Mouse (Mus musculus) midbrain, embryonic 13.5 days (tissue): Measurements from ENCODE around the gene Prep. TPM values are rescaled to one million over a fixed set of nuclear protein-coding genes. Genes with fewer than 3 reads are reported as not detected.
"Not testable (repeated sequence)": the region's sequence is repeated elsewhere in the genome, so short reads cannot be mapped to it uniquely, and the experiment has no call there.

ENCODE experiments used
- ATAC-seq: fragments of 200-750 bp; cut with Nextera tagmentation; 2 replicates; pipeline ENCODE4 v1.8.0; 2017; ENCODE audit warnings: mild to moderate bottlenecking, moderate TSS enrichment, moderate library complexity
- H3K27ac ChIP-seq: fragments of 300-500 bp; sonication (generic); 2 replicates; pipeline ENCODE4 v1.5.1; 2015; ENCODE audit warnings: inconsistent platforms, mild to moderate bottlenecking, moderate library complexity
- H3K27me3 ChIP-seq: fragments of 300-500 bp; sonication (generic); 2 replicates; pipeline ENCODE4 v1.6.1; 2015; ENCODE audit warnings: mild to moderate bottlenecking, inconsistent platforms
- H3K36me3 ChIP-seq: fragments of 300-500 bp; sonication (generic); 2 replicates; pipeline ENCODE4 v1.6.1; 2015; ENCODE audit warnings: mild to moderate bottlenecking, inconsistent platforms
- H3K4me1 ChIP-seq: fragments of 300-500 bp; sonication (generic); replicated peaks from 2 replicates; pipeline ENCODE4 v1.6.1; 2015; ENCODE audit warnings: inconsistent platforms
- H3K4me2 ChIP-seq: fragments of 300-500 bp; sonication (generic); replicated peaks from 2 replicates; pipeline ENCODE4 v1.6.1; 2015; ENCODE audit warnings: moderate library complexity, mild to moderate bottlenecking, inconsistent platforms
- H3K4me3 ChIP-seq: fragments of 300-500 bp; sonication (generic); replicated peaks from 2 replicates; pipeline ENCODE4 v1.5.1; 2015; ENCODE audit warnings: mild to moderate bottlenecking, inconsistent platforms
- H3K9ac ChIP-seq: fragments of 300-500 bp; sonication (generic); replicated peaks from 2 replicates; pipeline ENCODE4 v1.6.1; 2015; ENCODE audit warnings: mild to moderate bottlenecking, inconsistent platforms
- H3K9me3 ChIP-seq: fragments of 300-500 bp; sonication (generic); 2 replicates; pipeline ENCODE4 v1.6.1; 2016; ENCODE audit warnings: mild to moderate bottlenecking, inconsistent platforms
- WGBS: fragments of 180-500 bp; shearing (Covaris S2); methylation state at CpG from one replicate; pipeline ENCODE4 v1.1.7; 2015; 5-methylcytosine and 5-hydroxymethylcytosine counted together
- polyA plus RNA-seq: library from polyadenylated mRNA; unstranded; fragments of >200 nt; fragmentation: Nextera tagmentation; extraction: Ambion mirVana; gene quantifications from 2 replicates; pipeline ENCODE4 v1.2.1, GENCODE M21; 2015

Prep gene
- polyA plus RNA-seq, 1 experiment from 2014 or later = 23.0 TPM

DNA sequence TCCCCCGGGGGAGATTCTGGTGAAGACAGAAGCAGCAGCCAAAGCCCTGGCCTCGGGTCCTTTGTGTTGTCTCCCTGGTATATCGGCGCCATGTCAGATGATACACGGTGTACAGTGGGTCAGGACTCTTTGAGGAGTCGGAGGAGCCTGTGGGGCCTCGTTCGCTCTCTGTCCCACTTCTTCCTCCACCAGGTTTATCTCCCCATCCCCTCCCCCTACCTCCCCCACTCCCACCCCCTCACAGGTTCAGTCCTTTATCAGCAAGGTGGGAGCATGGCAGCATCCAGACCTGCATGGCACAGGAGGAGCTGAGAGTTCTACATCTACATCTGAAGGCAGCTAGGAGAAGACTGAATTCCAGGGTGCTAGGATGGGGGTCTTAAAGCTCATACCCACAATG is 98.8 kb downstream of the Prep start:
- WGBS = 88% methylated on average over 8 of the region's 8 CpGs
- H3K36me3 ChIP-seq = peaks cover 1% of the 10 kb centered on the region
- ATAC-seq = no peak
- no peak overlapping the region for H3K4me2 ChIP-seq
- H3K27me3 ChIP-seq = no peaks in the 10 kb centered on the region
- no peaks in the 10 kb centered on the region for H3K4me1 ChIP-seq
- H3K9me3 ChIP-seq = no peaks in the 10 kb centered on the region
- no peak overlapping the region for H3K27ac ChIP-seq
- no peak overlapping the region for H3K4me3 ChIP-seq
- H3K9ac ChIP-seq = no peak overlapping the region

DNA sequence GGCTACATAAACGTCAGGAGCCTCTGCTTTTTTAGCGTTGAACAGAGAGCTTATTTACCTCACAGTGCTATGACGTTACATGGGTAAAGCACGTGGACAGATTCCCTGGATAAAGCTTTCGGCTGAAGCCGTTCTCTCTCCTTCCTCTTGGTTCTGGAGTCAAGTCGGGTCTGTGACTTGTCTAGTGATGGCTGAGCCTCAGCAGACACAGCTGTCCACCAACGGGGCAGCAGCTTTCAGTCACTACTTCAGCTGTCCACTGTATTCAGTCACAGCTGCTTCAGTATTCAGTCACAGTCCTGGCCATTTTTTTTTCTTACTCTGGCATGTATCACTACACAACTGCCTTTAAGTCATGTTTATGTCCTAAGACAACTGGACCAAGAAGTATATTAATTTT is 106.9 kb downstream of the Prep start:
- 86% methylated on average over 8 of the region's 8 CpGs for WGBS
- ATAC-seq = no peak

DNA sequence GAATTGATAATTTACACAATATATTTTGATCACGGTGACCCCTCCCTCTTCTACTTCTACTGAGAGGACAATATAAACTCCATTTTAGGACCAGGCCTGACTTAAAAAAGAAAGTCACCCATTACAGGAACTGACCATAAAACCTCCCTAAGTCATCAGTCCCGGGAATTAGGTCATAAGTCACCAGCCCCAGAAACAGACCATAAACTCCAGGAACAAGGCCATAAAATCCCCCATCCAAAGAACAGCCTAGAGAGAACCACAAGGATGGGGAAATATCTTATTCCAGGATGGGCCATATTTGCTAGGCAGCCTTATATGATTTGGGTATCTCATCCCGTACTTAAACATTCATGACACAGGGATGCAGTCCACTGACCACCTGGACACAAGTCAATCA is 107.3 kb downstream of the Prep start:
- 96% methylated on average over 3 of the region's 3 CpGs for WGBS
- Histone ChIP-seq H3K4me3 (no peak overlapping the region), H3K9ac (no peak overlapping the region), H3K4me2 (no peak overlapping the region), H3K36me3 (no peaks in the 10 kb centered on the region), H3K27me3 (no peaks in the 10 kb centered on the region), H3K4me1 (no peaks in the 10 kb centered on the region), H3K27ac (no peak overlapping the region), H3K9me3 (no peaks in the 10 kb centered on the region; the same call in 1 of the 2 replicates)
- ATAC-seq = no peak

More for the DNA sequence above, 106.9 kb downstream of the Prep start:
- no peak overlapping the region for H3K9ac ChIP-seq
- H3K4me2 ChIP-seq = no peak overlapping the region
- H3K4me3 ChIP-seq = no peak overlapping the region
- H3K27ac ChIP-seq = no peak overlapping the region
- no peaks in the 10 kb centered on the region; the same call in 1 of the 2 replicates for H3K9me3 ChIP-seq
- no peaks in the 10 kb centered on the region for H3K36me3 ChIP-seq
- no peaks in the 10 kb centered on the region for H3K4me1 ChIP-seq
- no peaks in the 10 kb centered on the region for H3K27me3 ChIP-seq

DNA sequence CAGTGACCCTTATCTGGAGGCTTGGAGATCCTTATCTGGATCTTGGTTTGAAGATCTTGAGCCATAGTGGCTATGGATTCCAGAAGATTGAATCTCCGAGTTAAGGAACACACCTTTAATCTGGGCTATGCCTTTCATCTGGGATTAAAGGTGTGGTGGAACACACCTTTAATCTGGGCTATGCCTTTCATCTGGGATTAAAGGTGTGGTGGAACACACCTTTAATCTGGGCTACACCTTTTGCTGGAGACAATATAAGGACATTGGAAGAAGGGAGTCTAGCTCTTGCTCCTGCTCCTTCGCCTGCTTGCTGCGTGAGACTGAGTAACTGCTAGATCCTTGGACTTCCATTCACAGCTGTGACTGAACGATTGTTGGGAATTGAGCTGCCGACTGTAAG is 110.8 kb downstream of the Prep start, which contains the start of gene Popdc3:
Popdc3 (plus strand) TSS at position 301 of the 400 bp plus-strand sequence.
- 80% methylated on average over 1 of the region's 5 CpGs for WGBS
- H3K4me1 ChIP-seq, H3K36me3 ChIP-seq, H3K27ac ChIP-seq, H3K4me3 ChIP-seq, H3K9ac ChIP-seq, H3K9me3 ChIP-seq, H3K27me3 ChIP-seq, H3K4me2 ChIP-seq, ATAC-seq: not testable (repeated sequence)

DNA sequence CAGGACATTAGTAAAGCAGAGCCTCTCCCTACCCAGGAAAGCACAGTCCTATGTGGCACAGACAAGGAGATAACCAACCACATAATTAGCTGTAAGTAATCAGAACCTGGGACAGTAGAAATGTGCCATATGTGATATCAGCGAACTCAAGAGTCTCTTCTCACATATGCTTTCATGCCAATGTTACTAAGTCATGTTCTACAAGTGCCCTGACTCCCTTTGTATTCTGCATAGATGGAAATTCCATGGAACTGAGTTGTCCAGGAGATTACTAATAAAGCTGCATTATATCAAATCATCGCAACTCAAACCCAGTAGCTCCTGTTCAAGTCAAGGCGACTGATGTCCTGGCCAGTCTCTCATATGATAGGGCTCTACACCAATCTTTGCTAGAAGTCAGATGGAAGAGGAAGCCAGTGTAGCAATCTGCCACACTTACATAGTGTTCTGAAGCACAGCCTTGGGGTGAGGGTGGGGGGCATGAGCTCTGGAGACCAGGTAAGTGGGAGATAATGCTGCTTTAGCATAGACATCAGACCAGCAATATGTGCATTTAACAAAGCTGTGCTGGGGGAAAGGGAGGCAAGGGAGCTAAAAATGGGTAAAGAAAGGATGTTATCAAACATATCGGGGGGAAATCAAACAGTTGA is 113.8 kb downstream of the Prep start:
- no peak overlapping the region for H3K9ac ChIP-seq
- no peak overlapping the region for H3K4me2 ChIP-seq
- WGBS = 93% methylated on average over 4 of the region's 4 CpGs
- H3K36me3 ChIP-seq = no peaks in the 10 kb centered on the region
- H3K4me3 ChIP-seq = no peak overlapping the region
- H3K27ac ChIP-seq = no peak overlapping the region
- no peaks in the 10 kb centered on the region for H3K4me1 ChIP-seq
- no peak for ATAC-seq
- no peaks in the 10 kb centered on the region for H3K27me3 ChIP-seq
- H3K9me3 ChIP-seq = no peaks in the 10 kb centered on the region

DNA sequence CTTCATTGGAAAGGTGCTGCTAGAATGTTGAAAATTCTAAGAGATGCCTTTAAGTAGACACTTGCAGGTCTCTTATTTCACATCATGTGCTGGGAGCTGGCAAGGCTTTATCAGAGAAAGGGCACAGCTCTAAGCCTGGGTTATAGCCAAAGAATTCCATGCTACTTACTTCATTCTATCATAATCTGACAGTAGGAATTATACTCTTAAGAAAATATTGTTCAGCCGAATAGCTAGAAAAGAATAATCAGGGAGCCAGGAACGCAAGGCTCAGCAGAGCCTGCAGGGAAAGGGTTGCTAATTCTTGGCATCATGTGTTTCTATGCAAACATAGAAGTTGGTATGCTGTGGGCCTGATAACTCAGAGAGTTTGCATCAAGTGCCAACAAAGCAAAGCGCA is 114.3 kb downstream of the Prep start:
- Histone ChIP-seq H3K27me3 (no peaks in the 10 kb centered on the region), H3K4me3 (no peak overlapping the region), H3K4me2 (no peak overlapping the region), H3K4me1 (no peaks in the 10 kb centered on the region), H3K9me3 (no peaks in the 10 kb centered on the region), H3K27ac (no peak overlapping the region), H3K9ac (no peak overlapping the region), H3K36me3 (no peaks in the 10 kb centered on the region)
- no peak for ATAC-seq
- 86% methylated on average over 3 of the region's 3 CpGs for WGBS

DNA sequence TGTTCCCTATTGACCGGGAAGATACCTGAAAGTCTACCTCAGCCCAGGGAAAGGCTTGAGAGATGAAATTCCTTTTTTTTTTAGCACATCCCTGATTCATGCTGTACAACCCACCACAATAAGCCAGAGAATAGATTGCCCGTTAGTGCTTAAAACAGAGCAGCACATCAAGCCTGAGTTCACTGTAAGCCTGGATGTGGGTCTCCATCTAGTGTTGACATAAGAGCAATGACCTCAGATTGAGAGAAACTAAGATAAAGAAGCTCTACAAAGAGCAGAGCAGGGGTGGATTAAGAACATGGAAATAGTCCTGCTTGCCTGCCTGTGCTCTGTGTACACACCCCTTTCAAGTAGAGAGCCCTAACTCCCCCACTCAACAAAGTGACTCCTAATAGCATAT is 118.5 kb downstream of the Prep start:
- no peaks in the 10 kb centered on the region for H3K27me3 ChIP-seq
- no peaks in the 10 kb centered on the region for H3K36me3 ChIP-seq
- no peak for ATAC-seq
- H3K4me1 ChIP-seq = no peaks in the 10 kb centered on the region
- H3K9ac ChIP-seq = no peak overlapping the region
- no peak overlapping the region for H3K4me3 ChIP-seq
- WGBS = 87% methylated on average over 2 of the region's 2 CpGs
- H3K4me2 ChIP-seq = no peak overlapping the region
- H3K27ac ChIP-seq = no peak overlapping the region
- H3K9me3 ChIP-seq = no peaks in the 10 kb centered on the region

DNA sequence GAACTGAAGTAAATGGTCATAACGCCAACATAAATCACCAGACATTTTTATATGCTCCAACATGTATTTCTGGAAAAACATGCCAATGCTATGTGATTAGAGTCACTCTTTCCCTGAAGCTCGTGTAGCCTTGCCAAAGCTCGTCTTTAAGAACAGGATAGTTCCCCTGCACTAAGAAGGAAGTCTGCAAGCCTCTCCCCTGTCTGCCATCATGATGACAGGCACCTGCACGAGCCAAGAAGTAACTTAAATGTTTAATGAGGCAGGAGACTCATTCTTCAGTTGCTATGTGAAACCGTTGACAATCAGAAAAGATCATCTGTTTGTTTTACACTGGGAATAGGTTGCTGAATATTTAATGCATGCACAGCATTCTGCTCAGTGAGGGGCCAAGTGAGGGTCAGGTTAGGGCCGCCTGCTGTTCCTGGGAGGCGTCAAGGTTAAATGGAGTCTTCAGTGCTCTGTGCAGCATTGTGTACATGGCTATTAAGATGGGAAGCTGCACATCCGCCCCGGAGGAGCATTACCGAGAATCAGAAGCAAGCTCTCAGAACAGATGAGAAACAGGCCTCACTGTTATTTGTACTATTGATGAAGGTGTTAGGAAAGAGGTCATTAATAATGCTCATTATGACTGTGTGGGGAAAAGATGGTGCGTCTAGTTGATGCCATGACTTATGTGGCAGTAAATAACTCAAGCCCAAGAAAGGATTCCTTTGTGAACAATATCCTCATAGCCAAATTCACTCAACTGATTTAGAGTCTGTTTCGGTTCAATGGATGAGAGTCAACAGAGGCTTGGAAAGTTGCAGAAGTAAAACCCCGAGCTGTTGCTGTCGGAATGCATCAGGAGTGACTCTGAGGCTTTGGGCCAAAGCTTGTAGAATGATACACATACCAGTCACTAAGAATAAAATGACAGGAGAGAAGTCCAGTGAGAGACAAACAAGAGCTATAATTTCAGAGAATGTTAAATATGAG is 126.6 kb downstream of the Prep start:
- Histone ChIP-seq H3K9ac (no peak overlapping the region), H3K4me3 (no peak overlapping the region), H3K9me3 (no peaks in the 10 kb centered on the region), H3K4me1 (peaks cover 5% of the 10 kb centered on the region; the same call in 1 of the 2 replicates), H3K4me2 (no peak overlapping the region), H3K27me3 (no peaks in the 10 kb centered on the region), H3K36me3 (no peaks in the 10 kb centered on the region), H3K27ac (peak overlapping the region; percentile 57)
- 57% methylated on average over 14 of the region's 14 CpGs for WGBS
- ATAC-seq = peak; percentile 83

DNA sequence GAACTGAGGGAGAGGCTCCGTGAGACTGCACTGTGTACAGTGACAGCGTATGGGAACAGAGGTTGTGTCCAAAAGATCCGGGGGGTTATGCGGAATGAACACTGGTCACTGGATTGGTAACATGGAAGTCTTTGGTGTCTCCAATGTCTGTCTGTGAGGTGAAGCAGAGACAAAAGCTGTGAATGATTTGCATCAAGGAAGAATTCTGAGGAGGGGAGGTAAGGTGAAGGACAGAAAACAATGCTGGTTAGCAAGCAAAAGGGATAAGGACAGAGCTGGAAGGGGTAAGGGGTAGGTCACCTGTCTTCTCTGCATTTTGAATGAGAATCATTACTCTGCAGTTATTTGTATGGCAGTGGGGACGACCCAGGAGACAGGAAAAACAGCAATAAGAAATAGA is 127.5 kb downstream of the Prep start:
- Histone ChIP-seq H3K27ac (no peak overlapping the region), H3K9ac (no peak overlapping the region), H3K4me1 (peaks cover 5% of the 10 kb centered on the region; the same call in 1 of the 2 replicates), H3K4me2 (no peak overlapping the region), H3K36me3 (no peaks in the 10 kb centered on the region), H3K9me3 (no peaks in the 10 kb centered on the region), H3K4me3 (no peak overlapping the region), H3K27me3 (no peaks in the 10 kb centered on the region)
- no peak for ATAC-seq
- WGBS = 82% methylated on average over 5 of the region's 5 CpGs

DNA sequence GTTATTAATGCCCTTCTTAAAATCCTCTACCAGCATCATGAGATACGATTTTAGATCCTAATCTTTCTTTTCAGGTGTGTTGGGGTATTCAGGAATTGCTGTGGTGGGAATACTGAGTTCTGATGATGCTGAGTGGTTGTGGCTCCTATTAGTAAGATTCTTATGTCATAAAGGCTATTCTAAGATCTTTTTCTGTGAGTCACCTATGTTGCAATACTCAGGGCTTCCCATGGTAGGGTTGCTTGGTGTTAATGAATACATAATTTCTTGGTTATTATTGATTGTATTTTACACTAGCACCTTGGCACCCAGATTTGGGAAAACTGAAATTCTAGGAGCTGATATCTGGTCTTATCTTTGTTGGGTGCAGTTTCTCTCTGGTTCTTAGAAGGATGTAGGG is 137.6 kb downstream of the Prep start:
- Histone ChIP-seq H3K9ac (no peak overlapping the region), H3K9me3 (no peaks in the 10 kb centered on the region), H3K36me3 (no peaks in the 10 kb centered on the region), H3K27me3 (no peaks in the 10 kb centered on the region), H3K4me2 (no peak overlapping the region), H3K4me1 (no peaks in the 10 kb centered on the region), H3K27ac (no peak overlapping the region), H3K4me3 (no peak overlapping the region)
- no peak for ATAC-seq
- WGBS = 52% methylated on average over 1 of the region's 1 CpGs

DNA sequence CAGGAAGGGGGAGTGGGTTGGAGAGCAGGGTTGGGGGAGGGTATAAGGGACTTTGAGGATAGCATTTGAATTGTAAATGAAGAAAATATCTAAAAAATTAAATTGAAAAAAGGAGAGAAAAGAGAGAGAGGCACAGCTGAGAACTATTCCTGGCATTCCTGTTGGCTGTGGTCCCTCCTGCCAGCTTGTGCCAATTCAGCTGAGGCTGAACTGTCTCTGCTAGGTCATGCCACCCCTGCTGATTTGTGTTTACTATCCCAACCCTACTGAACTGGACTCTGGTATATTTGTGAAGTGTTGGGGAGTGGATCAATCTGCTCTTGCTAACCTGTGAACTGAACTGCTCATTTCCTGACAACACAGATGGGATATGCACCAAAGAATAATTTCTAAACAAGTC is 143.2 kb downstream of the Prep start:
- Histone ChIP-seq H3K27me3 (no peaks in the 10 kb centered on the region), H3K4me1 (no peaks in the 10 kb centered on the region), H3K9ac (no peak overlapping the region), H3K4me2 (no peak overlapping the region), H3K36me3 (no peaks in the 10 kb centered on the region), H3K9me3 (no peaks in the 10 kb centered on the region), H3K27ac (no peak overlapping the region), H3K4me3 (no peak overlapping the region)
- no peak for ATAC-seq

DNA sequence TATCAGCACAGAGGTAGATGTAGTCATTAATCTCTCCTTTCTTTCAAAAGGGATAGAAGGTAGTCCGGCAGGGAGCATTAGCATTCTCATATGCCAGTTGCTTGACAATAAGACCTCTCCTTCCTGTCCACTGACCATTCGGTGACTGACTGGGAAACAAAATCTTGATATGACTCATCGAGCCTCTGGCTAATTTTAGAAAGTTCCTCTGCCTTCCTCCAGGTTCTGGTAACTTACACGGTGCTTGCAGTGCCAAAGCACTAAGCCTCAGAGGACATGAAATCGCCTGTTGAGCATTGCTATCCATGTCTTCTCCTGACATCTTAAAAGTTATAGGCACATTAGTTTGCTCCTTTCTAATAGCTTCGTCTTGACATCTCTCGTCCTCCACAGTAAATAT is 149.7 kb downstream of the Prep start:
- no peaks in the 10 kb centered on the region for H3K4me1 ChIP-seq
- no peak overlapping the region for H3K4me2 ChIP-seq
- WGBS = 88% methylated on average over 7 of the region's 7 CpGs
- no peak overlapping the region for H3K27ac ChIP-seq
- ATAC-seq = no peak
- no peak overlapping the region for H3K9ac ChIP-seq
- no peaks in the 10 kb centered on the region for H3K36me3 ChIP-seq
- no peak overlapping the region for H3K4me3 ChIP-seq
- H3K9me3 ChIP-seq = no peaks in the 10 kb centered on the region
- H3K27me3 ChIP-seq = no peaks in the 10 kb centered on the region
